7 mouse cellular contexts compared by ENCODE assay signal in genomic region chr14:54528446-54529111, GRCm38 (mm10). TPM values are rescaled to one million over a fixed set of nuclear protein-coding genes. Genes with fewer than 3 reads are reported as not detected.
DNase-seq lines count a peak whose midpoint lies in the region; ATAC-seq and TF ChIP-seq lines count a peak whose summit lies in the region.

No protein-coding gene starts in this region.

- H3K4me3 ChIP-seq in embryonic facial prominence, embryonic 13.5 days, result peak overlapping the region; percentile 48; the same call in 1 of the 2 replicates
- no peak overlapping the region for H3K4me3 ChIP-seq in limb, embryonic 14.5 days (replicated peaks; ENCODE audit: low read length)

- peak overlapping the region; percentile 86 for H3K4me2 ChIP-seq in embryonic facial prominence, embryonic 13.5 days
- no peak overlapping the region; the same call in 1 of the 2 replicates for H3K4me2 ChIP-seq in limb, embryonic 14.5 days (replicated peaks; ENCODE audit: low read depth, low read length, severe bottlenecking)

- H3K36me3 ChIP-seq in embryonic facial prominence, embryonic 13.5 days, result no peaks in the 10 kb centered on the region
- H3K36me3 ChIP-seq in limb, embryonic 14.5 days (ENCODE audit: control insufficient read depth, insufficient read depth, low read length), result no peaks in the 10 kb centered on the region

- H3K9me3 ChIP-seq in embryonic facial prominence, embryonic 13.5 days, result no peaks in the 10 kb centered on the region
- no peaks in the 10 kb centered on the region for H3K9me3 ChIP-seq in limb, embryonic 14.5 days (ENCODE audit: control insufficient read depth, low read length)

- WGBS in embryonic facial prominence, embryonic 13.5 days, result 15% methylated on average over 17 of the region's 17 CpGs
- 12% methylated on average over 17 of the region's 17 CpGs for WGBS in limb, embryonic 14.5 days

- 0 out of 2 replicates have a peak overlapping the region, but pooled peaks have one; percentile 16 for H3K9ac ChIP-seq in embryonic facial prominence, embryonic 13.5 days
- no peak overlapping the region for H3K9ac ChIP-seq in limb, embryonic 14.5 days (ENCODE audit: low read depth, low read length, severe bottlenecking)

- TF ChIP-seq POLR2A in limb, embryonic 14.5 days (IDR thresholded peaks at IDR 0.05; ENCODE audit: borderline replicate concordance, extremely low read depth, insufficient read depth, insufficient read length), result no peak

- H3K27me3 ChIP-seq in embryonic facial prominence, embryonic 13.5 days, result no peaks in the 10 kb centered on the region
- H3K27me3 ChIP-seq in limb, embryonic 14.5 days (ENCODE audit: control insufficient read depth, insufficient read depth, low read length), result no peaks in the 10 kb centered on the region

- peak; percentile 75; the same call in 1 of the 2 replicates for ATAC-seq in embryonic facial prominence, embryonic 13.5 days (ENCODE audit: insufficient number of reproducible peaks, insufficient read depth, low FRiP score, low TSS enrichment, low read depth)
- peak; percentile 86 for ATAC-seq in limb, embryonic 14.5 days (ENCODE audit: low FRiP score, low read depth)

- DNase-seq in adrenal gland, postnatal 36 days, result peak; percentile 84 to 87
- peak; percentile 47 to 74 for DNase-seq in heart, adult 9 months (ENCODE audit: low spot score in 2 of 2)
- peak; percentile 89 for DNase-seq in kidney, adult 9 months
- peak; percentile 88 for DNase-seq in limb, embryonic 14.5 days (ENCODE audit: low spot score)
- DNase-seq in monocyte, adult 2 months (ENCODE audit: low read depth in 1 of 2, low spot score in 2 of 2), result peak; percentile 26 to 59
- DNase-seq in spleen, postnatal 14 days (ENCODE audit: low spot score in 2 of 2), result peak; percentile 60 to 76

- peaks cover 16% of the 10 kb centered on the region for H3K4me1 ChIP-seq in embryonic facial prominence, embryonic 13.5 days
- peaks cover 13% of the 10 kb centered on the region for H3K4me1 ChIP-seq in limb, embryonic 14.5 days (ENCODE audit: control insufficient read depth, insufficient read depth, low read length)

- peak overlapping the region; percentile 72; the same call in 1 of the 2 replicates for H3K27ac ChIP-seq in embryonic facial prominence, embryonic 13.5 days
- H3K27ac ChIP-seq in limb, embryonic 14.5 days (replicated peaks; ENCODE audit: low read depth, low read length), result no peak overlapping the region

RNA-seq across cellular contexts. Expression of gene Prmt5, which starts 11.3 kb away (rescaled TPM):
- total RNA-seq in adrenal gland, postnatal 36 days (2021), result 10 to 100 TPM; 43.8 to 51.3 TPM
- polyA plus RNA-seq in embryonic facial prominence, embryonic 13.5 days (2015; fragmentation: Nextera tagmentation; extraction: Ambion mirVana), result 84.6 and 86.6 TPM in 2 replicates
- 72.7 and 77.0 TPM in 2 replicates for polyA plus RNA-seq in limb, embryonic 14.5 days (2012; rRNA removed)
- polyA plus RNA-seq in limb, embryonic 14.5 days (2014; fragmentation: Nextera tagmentation; extraction: Ambion mirVana), result 68.5 and 74.3 TPM in 2 replicates

RNA-seq across cellular contexts. Expression of gene Haus4, which starts 25.8 kb away (rescaled TPM):
- total RNA-seq in adrenal gland, postnatal 36 days (2021), result 10 to 100 TPM; 22.5 to 27.0 TPM
- polyA plus RNA-seq in embryonic facial prominence, embryonic 13.5 days (2015; fragmentation: Nextera tagmentation; extraction: Ambion mirVana), result 53.1 and 54.5 TPM in 2 replicates
- 33.8 and 39.4 TPM in 2 replicates for polyA plus RNA-seq in limb, embryonic 14.5 days (2012; rRNA removed)
- polyA plus RNA-seq in limb, embryonic 14.5 days (2014; fragmentation: Nextera tagmentation; extraction: Ambion mirVana), result 45.1 and 46.8 TPM in 2 replicates

RNA-seq across cellular contexts. Expression of gene Ajuba, which starts 48.8 kb away (rescaled TPM):
- total RNA-seq in adrenal gland, postnatal 36 days (2021), result 10 to 100 TPM; 17.5 to 24.8 TPM
- polyA plus RNA-seq in embryonic facial prominence, embryonic 13.5 days (2015; fragmentation: Nextera tagmentation; extraction: Ambion mirVana), result 55.6 and 63.3 TPM in 2 replicates
- 61.4 and 66.1 TPM in 2 replicates for polyA plus RNA-seq in limb, embryonic 14.5 days (2012; rRNA removed)
- polyA plus RNA-seq in limb, embryonic 14.5 days (2014; fragmentation: Nextera tagmentation; extraction: Ambion mirVana), result 18.1 and 24.2 TPM in 2 replicates

RNA-seq across cellular contexts. Expression of gene Rem2, which starts 52.7 kb away (rescaled TPM):
- under 1 TPM; 0.66 to 0.79 TPM for total RNA-seq in adrenal gland, postnatal 36 days (2021)
- 2.1 and 3.6 TPM in 2 replicates for polyA plus RNA-seq in embryonic facial prominence, embryonic 13.5 days (2015; fragmentation: Nextera tagmentation; extraction: Ambion mirVana)
- 1.7 TPM in 2 replicates for polyA plus RNA-seq in limb, embryonic 14.5 days (2012; rRNA removed)
- 1.4 and 2.1 TPM in 2 replicates for polyA plus RNA-seq in limb, embryonic 14.5 days (2014; fragmentation: Nextera tagmentation; extraction: Ambion mirVana)
